Mouse (Mus musculus): ENCODE measurements around the gene Gria2. TPM values are rescaled to one million over a fixed set of nuclear protein-coding genes. Genes with fewer than 3 reads are reported as not detected.

Gene Gria2
- polyA plus RNA-seq, 1 experiment from 2014 or later = 0.33 TPM

GRCm38 (mm10) chr3:80774005-80774764 is 28.4 kb downstream of the Gria2 start:
- Histone ChIP-seq H3K4me2 (no peak overlapping the region), H3K9ac (no peak overlapping the region), H3K9me3 (replicated peaks) (no peaks in the 10 kb centered on the region), H3K36me3 (no peaks in the 10 kb centered on the region), H3K4me1 (replicated peaks) (no peaks in the 10 kb centered on the region), H3K27ac (no peak overlapping the region), H3K4me3 (replicated peaks) (no peak overlapping the region), H3K27me3 (no peaks in the 10 kb centered on the region)
- 54% methylated on average over 4 of the region's 4 CpGs for WGBS (ENCODE audit: insufficient replicate concordance)
- DNase-seq (no peak), ATAC-seq (ENCODE audit: low read depth) (no peak)

DNA sequence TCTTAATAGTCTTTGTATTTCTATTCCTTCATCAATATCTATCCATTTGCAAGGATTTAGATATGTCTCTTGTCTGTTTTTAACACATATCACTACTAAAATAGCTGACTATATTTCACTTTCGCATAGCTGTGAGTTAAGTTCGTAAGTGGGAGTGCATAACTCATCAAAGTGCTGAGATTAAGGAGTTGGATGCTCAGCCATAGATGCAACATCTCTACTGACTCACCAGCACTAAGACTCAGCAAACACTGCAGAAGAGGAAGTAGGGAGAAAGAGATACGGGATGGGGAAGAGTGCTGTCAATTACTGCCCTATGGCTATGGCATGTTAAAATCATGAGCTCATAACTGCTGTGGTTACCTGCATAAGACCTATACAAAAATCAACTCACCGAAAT is 29.4 kb downstream of the Gria2 start:
- Histone ChIP-seq H3K4me2 (no peak overlapping the region), H3K27ac (no peak overlapping the region), H3K27me3 (no peaks in the 10 kb centered on the region), H3K4me1 (replicated peaks) (no peaks in the 10 kb centered on the region), H3K9ac (no peak overlapping the region), H3K9me3 (replicated peaks) (no peaks in the 10 kb centered on the region), H3K4me3 (replicated peaks) (no peak overlapping the region), H3K36me3 (no peaks in the 10 kb centered on the region)
- WGBS (ENCODE audit: insufficient replicate concordance) = 60% methylated on average over 4 of the region's 4 CpGs
- ATAC-seq (ENCODE audit: low read depth) (no peak), DNase-seq (no peak)

DNA sequence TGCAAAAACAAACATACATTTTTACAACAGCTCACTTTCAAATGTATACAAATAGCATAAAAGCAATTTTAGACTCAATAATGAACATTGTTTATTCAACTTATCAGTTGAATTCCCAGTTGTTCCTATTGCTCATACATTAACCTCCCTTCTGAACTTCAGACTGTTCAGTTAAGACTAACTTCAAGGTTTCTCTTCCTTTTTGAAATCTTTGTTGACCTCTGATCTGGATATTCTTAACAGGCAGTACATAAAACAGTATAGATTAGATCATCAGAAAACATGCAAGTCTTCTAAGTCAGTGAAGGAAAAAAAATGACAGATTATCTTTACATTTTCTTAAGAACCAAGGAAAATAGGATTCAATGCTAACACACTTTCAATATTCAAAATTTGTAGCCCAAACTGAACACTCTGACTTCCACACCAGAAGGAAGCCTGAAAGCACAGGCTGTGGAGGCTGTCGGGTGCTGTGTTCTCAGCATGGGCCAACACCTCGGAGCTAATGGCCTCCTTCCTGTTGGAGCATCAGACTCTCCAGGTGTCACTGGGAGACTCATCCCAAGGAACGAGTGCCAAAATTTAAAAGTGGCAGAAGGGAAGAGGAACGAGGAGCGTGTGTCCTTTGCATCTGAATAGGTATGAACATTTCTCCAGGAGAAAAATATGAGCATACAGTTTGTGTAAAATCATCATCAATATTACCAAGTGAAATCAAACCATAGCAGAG is 33.0 kb downstream of the Gria2 start:
- Histone ChIP-seq H3K36me3 (no peaks in the 10 kb centered on the region), H3K27me3 (no peaks in the 10 kb centered on the region)
- WGBS (ENCODE audit: insufficient replicate concordance) = 58% methylated on average over 5 of the region's 5 CpGs

DNA sequence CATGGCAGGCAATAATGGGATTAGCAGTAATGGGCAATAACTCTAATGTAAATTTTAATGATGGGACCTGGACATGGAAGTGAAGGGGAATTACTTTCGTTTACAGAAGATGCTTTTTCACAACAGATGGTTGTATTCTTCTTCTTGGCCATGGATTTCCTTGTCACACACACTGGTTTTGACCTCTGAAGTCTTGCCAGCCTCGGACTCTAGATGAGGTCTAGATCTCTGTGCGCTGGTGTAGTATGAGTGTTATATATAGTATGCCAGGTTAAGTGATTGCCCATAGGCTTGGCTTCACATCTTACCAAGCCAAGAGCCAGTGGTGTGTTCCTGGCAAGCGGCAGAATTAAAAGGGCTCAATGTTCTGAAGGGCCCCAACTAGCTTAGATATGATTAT is 43.7 kb downstream of the Gria2 start:
- Histone ChIP-seq H3K4me1 (replicated peaks) (no peaks in the 10 kb centered on the region), H3K27me3 (no peaks in the 10 kb centered on the region), H3K4me3 (replicated peaks) (no peak overlapping the region), H3K36me3 (no peaks in the 10 kb centered on the region), H3K9me3 (replicated peaks) (no peaks in the 10 kb centered on the region), H3K27ac (no peak overlapping the region), H3K4me2 (no peak overlapping the region), H3K9ac (no peak overlapping the region)
- 51% methylated on average over 4 of the region's 4 CpGs for WGBS (ENCODE audit: insufficient replicate concordance)
- ATAC-seq (ENCODE audit: low read depth) = no peak
- no peak for DNase-seq

More for the DNA sequence above, 33.0 kb downstream of the Gria2 start:
- no peak overlapping the region for H3K4me2 ChIP-seq
- DNase-seq (no peak), ATAC-seq (ENCODE audit: low read depth) (no peak)
- H3K9me3 ChIP-seq (replicated peaks) = no peaks in the 10 kb centered on the region
- H3K27ac ChIP-seq = no peak overlapping the region
- no peak overlapping the region for H3K4me3 ChIP-seq (replicated peaks)
- H3K9ac ChIP-seq = no peak overlapping the region
- no peaks in the 10 kb centered on the region for H3K4me1 ChIP-seq (replicated peaks)

DNA sequence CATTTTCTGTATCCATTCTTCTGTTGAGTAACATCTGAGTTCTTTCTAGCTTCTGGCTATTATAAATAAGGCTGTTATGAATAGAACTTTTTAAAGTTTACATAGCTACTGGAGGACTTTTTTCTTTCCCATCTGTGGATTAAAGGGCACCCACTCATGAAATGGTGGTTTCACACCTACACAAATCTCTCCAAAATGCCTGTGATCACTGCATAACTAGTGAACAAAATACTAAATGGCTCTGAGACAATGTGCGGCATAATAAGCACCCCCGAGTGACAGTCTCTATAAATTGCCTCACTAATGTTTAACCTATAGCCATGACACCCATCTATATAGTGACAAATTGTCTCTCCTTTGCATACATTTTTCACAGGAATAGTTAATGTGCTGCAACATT is 44.3 kb downstream of the Gria2 start:
- Histone ChIP-seq H3K27me3 (no peaks in the 10 kb centered on the region), H3K27ac (no peak overlapping the region), H3K4me1 (replicated peaks) (no peaks in the 10 kb centered on the region), H3K4me3 (replicated peaks) (no peak overlapping the region), H3K36me3 (no peaks in the 10 kb centered on the region), H3K9me3 (replicated peaks) (no peaks in the 10 kb centered on the region), H3K4me2 (no peak overlapping the region), H3K9ac (no peak overlapping the region)
- ATAC-seq (ENCODE audit: low read depth) (no peak), DNase-seq (no peak)
- 73% methylated on average over 2 of the region's 2 CpGs for WGBS (ENCODE audit: insufficient replicate concordance)

DNA sequence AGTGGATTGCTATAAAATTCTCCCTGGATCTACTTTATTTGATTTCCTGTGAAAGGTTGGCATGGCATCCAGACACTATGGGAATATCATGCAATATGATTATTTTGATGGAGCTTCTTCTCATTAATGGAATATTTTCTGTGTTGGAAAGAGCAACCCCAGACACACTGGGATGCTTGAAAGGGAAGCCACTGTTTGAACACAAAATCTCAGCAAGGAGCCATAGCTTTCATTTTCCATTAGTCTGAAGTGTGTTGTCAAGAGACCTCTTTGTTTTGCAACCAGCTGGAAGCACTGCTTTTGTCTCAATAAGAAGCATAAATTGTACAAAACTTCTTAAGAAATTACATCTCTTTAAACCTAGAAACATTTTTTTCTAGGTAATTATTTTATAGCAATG is 51.8 kb downstream of the Gria2 start:
- no peaks in the 10 kb centered on the region for H3K36me3 ChIP-seq
- H3K9ac ChIP-seq = no peak overlapping the region
- no peaks in the 10 kb centered on the region for H3K9me3 ChIP-seq (replicated peaks)
- no peaks in the 10 kb centered on the region for H3K4me1 ChIP-seq (replicated peaks)
- H3K27ac ChIP-seq = no peak overlapping the region
- no peak for DNase-seq
- ATAC-seq (ENCODE audit: low read depth) = no peak
- H3K4me3 ChIP-seq (replicated peaks) = no peak overlapping the region
- no peak overlapping the region for H3K4me2 ChIP-seq
- no peaks in the 10 kb centered on the region for H3K27me3 ChIP-seq

DNA sequence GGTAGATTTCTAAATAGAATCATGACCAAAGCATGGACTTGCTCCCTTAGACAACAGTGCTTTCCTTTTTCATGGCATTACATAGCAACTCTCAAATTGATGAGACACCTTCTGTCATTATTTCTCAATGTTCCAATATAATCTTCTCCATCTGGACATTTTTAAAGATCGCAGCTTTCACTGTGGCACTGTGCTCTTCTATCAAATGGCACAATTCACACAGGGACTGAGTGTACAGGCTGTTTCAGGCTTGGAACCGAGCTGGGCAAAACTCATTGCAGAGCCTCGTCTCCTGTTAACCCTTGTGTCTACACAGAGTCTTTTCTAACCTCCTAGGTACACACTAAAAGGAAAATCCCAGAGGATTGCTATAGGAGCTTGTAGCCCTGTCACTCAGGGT is 77.4 kb downstream of the Gria2 start:
- Histone ChIP-seq H3K4me3 (replicated peaks) (no peak overlapping the region), H3K36me3 (no peaks in the 10 kb centered on the region), H3K9ac (no peak overlapping the region), H3K4me2 (no peak overlapping the region), H3K27me3 (no peaks in the 10 kb centered on the region), H3K27ac (no peak overlapping the region), H3K9me3 (replicated peaks) (no peaks in the 10 kb centered on the region), H3K4me1 (replicated peaks) (no peaks in the 10 kb centered on the region)
- no peak for DNase-seq
- no peak for ATAC-seq (ENCODE audit: low read depth)
- 59% methylated on average over 3 of the region's 3 CpGs for WGBS (ENCODE audit: insufficient replicate concordance)

- WGBS (ENCODE audit: insufficient replicate concordance) = 33% methylated on average over 3 of the region's 3 CpGs
- ATAC-seq (ENCODE audit: low read depth) (no peak), DNase-seq (no peak)
- H3K36me3 ChIP-seq = no peaks in the 10 kb centered on the region
- no peaks in the 10 kb centered on the region for H3K4me1 ChIP-seq (replicated peaks)
- no peak overlapping the region for H3K9ac ChIP-seq
- H3K27ac ChIP-seq = no peak overlapping the region
- H3K9me3 ChIP-seq (replicated peaks) = no peaks in the 10 kb centered on the region
- H3K4me2 ChIP-seq = no peak overlapping the region
- no peak overlapping the region for H3K4me3 ChIP-seq (replicated peaks)
- no peaks in the 10 kb centered on the region for H3K27me3 ChIP-seq
Observed at GRCm38 (mm10) chr3:80713123-80713522, 89.5 kb downstream of the Gria2 start.

DNA sequence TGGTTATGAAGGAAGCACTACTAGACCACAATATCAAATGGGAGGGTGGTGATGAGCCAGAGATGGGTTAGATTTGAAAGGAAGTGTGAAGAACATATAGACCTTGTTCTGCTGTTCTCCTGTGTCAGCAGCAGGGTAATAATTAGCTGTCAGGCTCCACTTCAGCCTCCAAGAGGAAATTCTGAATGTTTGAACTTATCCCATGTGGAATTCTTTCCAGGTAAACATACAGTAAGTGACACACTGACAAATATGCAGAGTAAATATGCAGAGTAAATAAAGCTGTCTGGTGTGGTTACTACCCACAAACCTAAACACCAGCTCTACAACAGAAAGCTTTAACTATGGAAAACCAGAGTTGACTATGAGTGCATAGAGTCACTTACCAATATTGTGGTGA is 93.6 kb downstream of the Gria2 start:
- no peak for ATAC-seq (ENCODE audit: low read depth)
- Histone ChIP-seq H3K4me1 (replicated peaks) (no peaks in the 10 kb centered on the region), H3K27me3 (no peaks in the 10 kb centered on the region), H3K4me2 (no peak overlapping the region), H3K27ac (no peak overlapping the region), H3K4me3 (replicated peaks) (no peak overlapping the region), H3K9ac (no peak overlapping the region), H3K9me3 (replicated peaks) (no peaks in the 10 kb centered on the region), H3K36me3 (no peaks in the 10 kb centered on the region)
- no peak for DNase-seq

GRCm38 (mm10) chr3:80702173-80702572 is 100.5 kb downstream of the Gria2 start:
- no peak overlapping the region for H3K4me2 ChIP-seq
- no peak overlapping the region for H3K9ac ChIP-seq
- no peaks in the 10 kb centered on the region for H3K9me3 ChIP-seq (replicated peaks)
- no peaks in the 10 kb centered on the region for H3K36me3 ChIP-seq
- WGBS (ENCODE audit: insufficient replicate concordance) = 70% methylated on average over 3 of the region's 3 CpGs
- H3K4me1 ChIP-seq (replicated peaks) = no peaks in the 10 kb centered on the region
- no peak overlapping the region for H3K27ac ChIP-seq
- no peaks in the 10 kb centered on the region for H3K27me3 ChIP-seq
- ATAC-seq (ENCODE audit: low read depth) (no peak), DNase-seq (no peak)
- H3K4me3 ChIP-seq (replicated peaks) = no peak overlapping the region

DNA sequence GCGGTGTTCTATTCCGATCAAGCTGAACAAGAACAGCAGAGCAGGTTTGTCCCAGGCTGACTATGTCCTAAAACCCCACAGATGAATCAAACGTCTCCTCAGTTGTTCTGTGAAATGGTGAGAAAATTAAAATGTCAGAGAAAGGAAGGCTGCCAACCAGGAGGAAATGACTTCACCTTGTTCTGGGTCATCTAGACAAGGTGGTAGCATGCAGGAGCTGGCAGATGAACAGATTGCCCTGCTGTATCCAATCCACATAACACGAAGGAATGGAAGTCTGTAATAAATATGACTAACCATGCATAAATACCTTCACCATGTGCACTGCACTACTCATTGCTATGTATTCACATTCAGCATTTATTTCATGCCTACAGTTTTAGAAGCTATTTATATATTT is 105.1 kb downstream of the Gria2 start:
- Histone ChIP-seq H3K9ac (no peak overlapping the region), H3K27ac (no peak overlapping the region), H3K4me3 (replicated peaks) (no peak overlapping the region), H3K36me3 (no peaks in the 10 kb centered on the region), H3K4me1 (replicated peaks) (no peaks in the 10 kb centered on the region), H3K9me3 (replicated peaks) (no peaks in the 10 kb centered on the region), H3K27me3 (no peaks in the 10 kb centered on the region), H3K4me2 (no peak overlapping the region)
- ATAC-seq (ENCODE audit: low read depth) = no peak
- DNase-seq = no peak
- WGBS (ENCODE audit: insufficient replicate concordance) = 63% methylated on average over 4 of the region's 4 CpGs

GRCm38 (mm10) chr3:80694965-80695364 is 107.7 kb downstream of the Gria2 start:
- 87% methylated on average over 8 of the region's 8 CpGs for WGBS (ENCODE audit: insufficient replicate concordance)
- H3K9me3 ChIP-seq (replicated peaks) = no peaks in the 10 kb centered on the region
- no peaks in the 10 kb centered on the region for H3K36me3 ChIP-seq
- no peak for ATAC-seq (ENCODE audit: low read depth)
- no peak overlapping the region for H3K27ac ChIP-seq
- no peak overlapping the region for H3K4me3 ChIP-seq (replicated peaks)
- no peaks in the 10 kb centered on the region for H3K4me1 ChIP-seq (replicated peaks)
- no peaks in the 10 kb centered on the region for H3K27me3 ChIP-seq
- no peak for DNase-seq
- H3K9ac ChIP-seq = no peak overlapping the region
- H3K4me2 ChIP-seq = no peak overlapping the region
